Mouse (Mus musculus) cerebellum, postnatal 4 days (tissue): ENCODE results near the gene Magix.

Source experiments
- DNase-seq, 2 experiments: peaks; one replicate each; pipeline ENCODE4 v3.0.0; 2022; ENCODE audit warnings: low spot score in 2 of 2, mixed read lengths in 1 of 2

The Magix gene

GRCm38 (mm10) chrX:7632560-7632959 is 48.5 kb downstream of the Magix start:
- no peak for DNase-seq
